Mouse (Mus musculus) myocyte (in vitro differentiated cells): ENCODE results near the gene Bbs2. TPM values are rescaled to one million over a fixed set of nuclear protein-coding genes. Genes with fewer than 3 reads are reported as not detected.

ENCODE experiments used
- H3K27me3 ChIP-seq: one replicate; pipeline ENCODE4 v1.6.1; 2011; ENCODE audit not compliant: control insufficient read depth, insufficient read depth, insufficient read length
- H3K36me3 ChIP-seq: one replicate; pipeline ENCODE4 v1.6.1; 2011; ENCODE audit not compliant: control insufficient read depth, insufficient read depth
- H3K4me2 ChIP-seq: one replicate; pipeline ENCODE4 v1.6.1; 2011; ENCODE audit warnings: low read depth, control low read depth
- H3K4me3 ChIP-seq: one replicate; pipeline ENCODE4 v1.5.1; 2011; ENCODE audit warnings: mild to moderate bottlenecking, control low read depth, moderate library complexity
- H3K79me2 ChIP-seq: one replicate; pipeline ENCODE4 v1.6.1; 2011; ENCODE audit not compliant: control insufficient read depth, insufficient read depth
- H3ac ChIP-seq: one replicate; pipeline ENCODE4 v1.6.1; 2011; ENCODE audit not compliant: control insufficient read depth, insufficient read length
- CEBPB ChIP-seq: IDR thresholded peaks from 2 replicates; pipeline ENCODE4 v1.6.1; 2011; ENCODE audit warnings: mild to moderate bottlenecking, moderate library complexity; ENCODE audit not compliant: poor library complexity, insufficient read depth, severe bottlenecking
- E2F4 ChIP-seq: IDR thresholded peaks from one replicate; pipeline ENCODE4 v1.6.1; 2011; ENCODE audit warnings: mild to moderate bottlenecking, control low read depth, moderate library complexity; ENCODE audit not compliant: insufficient read depth
- MAX ChIP-seq: IDR thresholded peaks from one replicate; pipeline ENCODE4 v1.6.1; 2011; ENCODE audit warnings: low read depth, mild to moderate bottlenecking, control low read depth
- MYOD1 ChIP-seq, 3 experiments: IDR thresholded peaks; one replicate each; pipeline ENCODE4 v1.6.1; 2011; ENCODE audit warnings: control low read depth in 2 of 3, low read depth in 2 of 3, mild to moderate bottlenecking in 2 of 3, moderate library complexity in 1 of 3; ENCODE audit not compliant: insufficient read length in 2 of 3, control insufficient read depth in 1 of 3
- MYOG ChIP-seq, 3 experiments: IDR thresholded peaks; one replicate each; pipeline ENCODE4 v1.6.1; 2011; ENCODE audit warnings: control low read depth in 2 of 3, low read depth in 2 of 3, mild to moderate bottlenecking in 2 of 3; ENCODE audit not compliant: insufficient read length in 2 of 3, control insufficient read depth in 1 of 3, insufficient read depth in 1 of 3
- POLR2A ChIP-seq: IDR thresholded peaks from one replicate; pipeline ENCODE4 v1.6.1; 2011; ENCODE audit warnings: low read depth, mild to moderate bottlenecking, control low read depth, moderate library complexity; ENCODE audit not compliant: insufficient read length
- POLR2AphosphoS2 ChIP-seq: IDR thresholded peaks from one replicate; pipeline ENCODE4 v1.6.1; 2011; ENCODE audit warnings: low read depth, control low read depth; ENCODE audit not compliant: insufficient read length
- REST ChIP-seq: IDR thresholded peaks from one replicate; pipeline ENCODE4 v1.6.1; 2011; ENCODE audit warnings: mild to moderate bottlenecking, control low read depth, moderate library complexity; ENCODE audit not compliant: insufficient read depth, insufficient read length
- SRF ChIP-seq: IDR thresholded peaks from one replicate; pipeline ENCODE4 v1.6.1; 2011; ENCODE audit warnings: low read depth; ENCODE audit not compliant: control insufficient read depth, insufficient read length
- TCF12 ChIP-seq: IDR thresholded peaks from one replicate; pipeline ENCODE4 v1.6.1; 2011; ENCODE audit warnings: mild to moderate bottlenecking, control low read depth; ENCODE audit not compliant: poor library complexity, insufficient read depth, severe bottlenecking
- TCF3 ChIP-seq: IDR thresholded peaks from one replicate; pipeline ENCODE4 v1.6.1; 2011; ENCODE audit warnings: low read depth, control low read depth; ENCODE audit not compliant: insufficient read length
- USF1 ChIP-seq: IDR thresholded peaks from one replicate; pipeline ENCODE4 v1.6.1; 2011; ENCODE audit warnings: low read depth, mild to moderate bottlenecking, control low read depth, moderate library complexity
- polyA plus RNA-seq: library from polyadenylated mRNA; unstranded; fragments of >200 nt; fragmentation: generic; extraction: Trizol; gene quantifications from one replicate; pipeline ENCODE4 v1.2.1, GENCODE M21; 2012; ENCODE audit warnings: missing spikeins

The Bbs2 gene
- polyA plus RNA-seq, 1 experiment = 11.2 TPM

- H3K79me2 ChIP-seq = no peaks in the 10 kb centered on the region
- no peak overlapping the region for H3K4me2 ChIP-seq
- TF ChIP-seq POLR2AphosphoS2 = no peak
- no peak for TF ChIP-seq MAX
- no peak for TF ChIP-seq TCF3
- no peak for TF ChIP-seq TCF12
- no peak for TF ChIP-seq POLR2A
- no peak for TF ChIP-seq USF1
- no peak for TF ChIP-seq CEBPB
- TF ChIP-seq MYOG (IDR thresholded peaks at IDR 0.05; ENCODE audit: control insufficient read depth in 1 of 3, insufficient read depth in 1 of 3, insufficient read length in 2 of 3, low read depth in 2 of 3) = no peak
- no peak for TF ChIP-seq REST
- no peak for TF ChIP-seq E2F4
- no peak for TF ChIP-seq SRF
- no peak for TF ChIP-seq MYOD1 (IDR thresholded peaks at IDR 0.05; ENCODE audit: control insufficient read depth in 1 of 3, insufficient read length in 2 of 3, low read depth in 2 of 3)
- no peaks in the 10 kb centered on the region for H3K27me3 ChIP-seq
- no peak overlapping the region for H3K4me3 ChIP-seq
- H3K36me3 ChIP-seq = no peaks in the 10 kb centered on the region
- H3ac ChIP-seq = no peak overlapping the region
These were observed 30.5 kb upstream of the Bbs2 start for GRCm38 (mm10) chr8:94129133-94129789.

GRCm38 (mm10) chr8:94127711-94128110, 29.0 kb upstream of the Bbs2 start:
- no peaks in the 10 kb centered on the region for H3K27me3 ChIP-seq
- TF ChIP-seq REST (no peak), MYOG (IDR thresholded peaks at IDR 0.05; ENCODE audit: control insufficient read depth in 1 of 3, insufficient read depth in 1 of 3, insufficient read length in 2 of 3, low read depth in 2 of 3) (no peak), POLR2A (no peak)
- no peaks in the 10 kb centered on the region for H3K79me2 ChIP-seq
- no peaks in the 10 kb centered on the region for H3K36me3 ChIP-seq
- H3K4me3 ChIP-seq = no peak overlapping the region
- H3K4me2 ChIP-seq = no peak overlapping the region
- H3ac ChIP-seq = no peak overlapping the region

- TF ChIP-seq TCF3 = no peak
- no peak for TF ChIP-seq TCF12
- TF ChIP-seq REST = no peak
- TF ChIP-seq POLR2AphosphoS2 = no peak
- no peak for TF ChIP-seq SRF
- TF ChIP-seq E2F4 = no peak
- TF ChIP-seq USF1 = no peak
- no peak for TF ChIP-seq POLR2A
- no peak for TF ChIP-seq CEBPB
- TF ChIP-seq MAX = no peak
- TF ChIP-seq MYOD1 (IDR thresholded peaks at IDR 0.05; ENCODE audit: control insufficient read depth in 1 of 3, insufficient read length in 2 of 3, low read depth in 2 of 3) = no peak
- TF ChIP-seq MYOG (IDR thresholded peaks at IDR 0.05; ENCODE audit: control insufficient read depth in 1 of 3, insufficient read depth in 1 of 3, insufficient read length in 2 of 3, low read depth in 2 of 3) = no peak
- H3K36me3 ChIP-seq = no peaks in the 10 kb centered on the region
- no peaks in the 10 kb centered on the region for H3K27me3 ChIP-seq
- H3K4me3 ChIP-seq = no peak overlapping the region
- H3ac ChIP-seq = no peak overlapping the region
- no peaks in the 10 kb centered on the region for H3K79me2 ChIP-seq
- H3K4me2 ChIP-seq = no peak overlapping the region
These were observed 24.2 kb upstream of the Bbs2 start for GRCm38 (mm10) chr8:94122711-94123468.

DNA sequence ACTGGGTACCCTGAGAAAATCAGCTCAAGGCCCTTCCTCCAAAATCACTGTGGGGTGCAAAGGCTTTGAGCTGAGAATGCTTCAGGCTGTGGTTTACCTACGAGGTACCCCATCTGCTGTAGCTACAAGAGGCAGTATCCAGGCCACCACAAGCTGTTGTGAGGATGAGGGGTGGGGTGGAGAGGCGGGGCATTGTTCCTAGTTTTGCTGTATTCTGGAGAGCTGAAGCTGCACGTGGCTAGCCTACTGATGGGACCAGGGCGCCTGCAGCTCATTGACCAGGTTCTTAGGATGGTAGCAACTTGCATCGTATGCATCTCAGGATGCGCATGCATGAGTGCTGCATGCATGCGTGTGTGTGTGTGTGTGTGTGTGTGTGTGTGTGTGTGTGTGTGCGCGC, 22.9 kb upstream of the Bbs2 start:
- H3K4me3 ChIP-seq = no peak overlapping the region
- H3ac ChIP-seq = no peak overlapping the region
- no peaks in the 10 kb centered on the region for H3K79me2 ChIP-seq
- H3K27me3 ChIP-seq = no peaks in the 10 kb centered on the region
- no peak overlapping the region for H3K4me2 ChIP-seq
- TF ChIP-seq MAX (no peak), MYOD1 (IDR thresholded peaks at IDR 0.05; ENCODE audit: control insufficient read depth in 1 of 3, insufficient read length in 2 of 3, low read depth in 2 of 3) (no peak), POLR2A (no peak), E2F4 (no peak), MYOG (IDR thresholded peaks at IDR 0.05; ENCODE audit: control insufficient read depth in 1 of 3, insufficient read depth in 1 of 3, insufficient read length in 2 of 3, low read depth in 2 of 3) (no peak), TCF3 (no peak), USF1 (no peak), REST (no peak), TCF12 (no peak), SRF (no peak), POLR2AphosphoS2 (no peak), CEBPB (no peak)
- no peaks in the 10 kb centered on the region for H3K36me3 ChIP-seq
